Mouse (Mus musculus) WW6 (cell line): ENCODE measurements around the gene Bicral.
A peak's percentile ranks its signal among the peaks of the same experiment; 100 is the strongest.

Source experiments
- DNase-seq: peaks from one replicate; pipeline ENCODE4 v3.0.0-alpha.2; 2013; ENCODE audit warnings: low read depth, low spot score

Bicral gene

GRCm38 (mm10) chr17:46843716-46844115, 14.6 kb downstream of the Bicral start:
- DNase-seq = no peak

GRCm38 (mm10) chr17:46843022-46843421, 15.3 kb downstream of the Bicral start:
- DNase-seq = no peak

DNA sequence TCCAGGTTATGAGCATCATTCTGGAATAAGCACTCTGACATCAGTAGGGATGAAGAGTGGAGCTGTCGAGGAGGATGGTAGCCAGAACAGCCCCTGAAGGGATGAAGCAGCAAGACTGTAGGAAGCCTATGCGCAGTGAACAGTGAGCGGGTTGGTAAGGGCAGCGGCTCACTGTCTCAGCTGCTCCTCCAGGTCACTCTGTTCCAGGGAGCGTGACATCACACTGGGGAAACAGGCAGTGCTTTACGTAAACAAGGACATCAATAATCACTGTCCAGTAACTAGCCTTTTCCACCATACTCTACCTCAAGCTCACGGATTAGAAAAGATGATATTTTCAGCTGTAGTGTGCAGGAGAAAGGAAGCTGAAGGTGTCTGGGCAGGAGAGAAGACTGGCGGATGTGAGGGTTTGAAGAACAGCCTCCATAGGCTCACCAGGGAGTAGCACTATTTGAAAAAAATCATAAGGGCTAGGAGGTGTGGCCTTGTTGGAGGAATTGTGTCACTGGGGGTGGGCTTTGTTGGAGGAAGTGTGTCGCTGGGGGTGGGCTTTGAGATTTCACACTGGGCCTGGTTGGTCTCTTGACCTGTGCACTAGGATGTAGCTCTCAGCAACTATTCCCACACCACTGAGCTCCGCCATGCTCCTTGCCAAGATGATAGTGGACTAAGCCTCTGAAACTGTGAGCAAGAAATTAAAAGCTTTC, 17.8 kb downstream of the Bicral start:
- no peak for DNase-seq

- DNase-seq = no peak
Measured at GRCm38 (mm10) chr17:46838396-46838920, 19.8 kb downstream of the Bicral start.

- DNase-seq = no peak
Measured at GRCm38 (mm10) chr17:46837897-46838296, 20.4 kb downstream of the Bicral start.

DNA sequence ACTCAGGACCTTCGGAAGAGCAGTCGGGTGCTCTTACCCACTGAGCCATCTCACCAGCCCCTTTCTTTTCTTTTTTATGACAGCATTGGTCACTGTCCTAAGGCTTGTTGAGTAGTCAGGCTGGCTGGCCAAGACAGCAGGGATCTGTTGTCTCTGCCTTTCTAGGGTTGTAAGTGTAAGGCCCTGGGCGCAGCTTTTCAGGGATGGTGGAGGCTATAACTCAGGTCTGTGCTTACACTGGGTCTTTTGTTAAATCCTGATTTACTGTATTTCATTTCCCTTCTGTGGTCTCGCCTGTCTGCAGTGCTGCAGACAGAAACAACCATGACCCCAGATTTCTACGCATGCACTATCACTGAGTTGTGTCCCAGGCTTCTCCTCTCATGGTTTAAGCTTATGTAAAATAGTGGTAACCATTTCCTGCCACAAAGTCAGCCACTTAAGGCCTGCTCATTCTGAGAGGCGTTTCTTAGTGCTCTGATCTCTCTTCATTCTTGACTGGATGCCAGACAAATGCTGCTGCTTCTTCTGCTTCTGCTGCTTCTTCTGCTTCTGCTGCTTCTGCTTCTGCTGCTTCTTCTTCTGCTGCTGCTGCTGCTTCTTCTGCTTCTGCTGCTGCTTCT, 23.1 kb downstream of the Bicral start:
- no peak for DNase-seq

DNA sequence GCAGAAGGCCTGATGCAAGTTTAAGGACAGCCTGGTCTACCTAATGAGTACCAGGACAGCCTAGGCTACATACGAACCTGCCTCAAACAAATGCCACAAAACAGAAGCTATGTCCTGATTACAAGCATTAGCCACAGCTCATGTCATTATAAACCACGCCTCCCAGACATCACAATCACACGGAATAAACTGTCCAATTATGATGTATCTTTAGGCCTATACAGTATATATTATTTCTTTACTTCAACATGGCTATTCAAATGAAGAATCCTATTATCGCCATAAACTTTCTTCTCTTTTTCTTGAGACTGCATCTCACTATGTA, 25.3 kb downstream of the Bicral start:
- DNase-seq = no peak

GRCm38 (mm10) chr17:46832101-46832980, 25.9 kb downstream of the Bicral start:
- DNase-seq = no peak

DNA sequence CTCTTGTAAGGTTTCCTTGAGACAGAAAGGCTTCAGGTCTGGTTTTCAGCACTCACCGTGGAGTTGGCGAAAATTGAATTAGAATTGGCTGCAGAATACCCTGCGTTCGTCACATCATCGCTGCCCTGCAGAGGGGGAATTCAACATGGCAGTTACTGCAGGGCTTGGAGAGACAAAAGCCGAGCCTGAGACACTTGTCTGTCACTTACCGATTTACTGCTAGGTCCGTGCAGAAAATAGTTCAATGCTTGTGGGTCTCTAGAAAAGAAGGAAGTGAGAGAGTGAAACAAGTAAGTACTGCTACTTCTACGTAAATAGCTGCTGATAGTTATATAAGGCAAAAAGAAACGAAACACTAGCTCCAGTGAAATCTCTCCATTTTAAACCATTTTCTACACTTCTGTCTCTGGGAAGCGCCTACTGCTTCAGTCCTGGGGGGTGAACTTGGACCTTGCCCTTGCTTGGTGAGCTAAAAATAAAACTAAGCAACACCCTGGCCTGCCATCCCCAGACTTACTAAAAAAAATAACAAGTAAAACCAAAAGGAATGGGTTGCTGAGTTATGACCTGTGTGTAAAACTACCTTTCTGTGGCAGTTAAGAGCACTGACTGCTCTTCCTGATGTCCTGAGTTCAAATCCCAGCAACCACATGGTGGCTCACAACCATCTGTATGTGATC, 28.3 kb downstream of the Bicral start:
- DNase-seq = no peak

DNA sequence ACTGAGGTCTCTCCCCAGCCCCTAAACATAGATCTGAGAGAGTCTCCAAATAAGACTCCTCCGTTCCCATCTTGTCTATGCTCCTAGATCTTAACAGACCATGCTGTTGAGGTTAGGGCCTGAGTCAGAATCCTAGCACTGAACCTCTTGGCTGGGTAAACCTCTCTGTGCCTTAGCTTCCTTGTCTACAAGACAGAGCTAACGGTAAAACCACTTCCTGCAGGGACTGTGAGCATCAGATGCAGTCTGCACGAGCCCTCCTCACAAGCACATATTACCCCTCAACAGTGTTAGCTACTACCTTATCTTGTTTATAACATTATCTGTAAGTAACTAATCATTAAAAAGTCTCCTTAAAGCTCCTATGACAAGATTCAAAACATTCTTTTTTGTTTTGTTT, 29.3 kb downstream of the Bicral start:
- no peak for DNase-seq

GRCm38 (mm10) chr17:46823091-46823490, 35.2 kb downstream of the Bicral start:
- no peak for DNase-seq

DNA sequence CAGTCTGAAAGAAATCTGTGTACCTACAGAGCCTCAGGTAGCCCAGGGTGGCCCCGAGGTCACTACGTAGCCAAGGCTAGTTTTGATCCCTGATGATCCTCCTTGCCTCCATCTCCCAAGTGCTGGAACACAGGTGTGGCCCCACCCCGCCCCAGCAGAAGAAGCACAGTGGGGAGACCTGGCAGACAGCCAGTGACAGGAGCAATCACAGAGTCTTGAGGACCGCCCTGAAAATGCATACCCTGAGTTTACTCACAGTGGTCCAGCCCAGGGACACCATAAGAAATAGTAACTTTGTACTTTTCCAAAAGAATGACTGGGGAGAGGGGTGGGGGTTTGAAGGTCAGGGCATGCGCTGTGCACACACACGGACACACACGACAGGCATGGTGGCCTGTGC, 37.7 kb downstream of the Bicral start:
- DNase-seq = no peak

DNA sequence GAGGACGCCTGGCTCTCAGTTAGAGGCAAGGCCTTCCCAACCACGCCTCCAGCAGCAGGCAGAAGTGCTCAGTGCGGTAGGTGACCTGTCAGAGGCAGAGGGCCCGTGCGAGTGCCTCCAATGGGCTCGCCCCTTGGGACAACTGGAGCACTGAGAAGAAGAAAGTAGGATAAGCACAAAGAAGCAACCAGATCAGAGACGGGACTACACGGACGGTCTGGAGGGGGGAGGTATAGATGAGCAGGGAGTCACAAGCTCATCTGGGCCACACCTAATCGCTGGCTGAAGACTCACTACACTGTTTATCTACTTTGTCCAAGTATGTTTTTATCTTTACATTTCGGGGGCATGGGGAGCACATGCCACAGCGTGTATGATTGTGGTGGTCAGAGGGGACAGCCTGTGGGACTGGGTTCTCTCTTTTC, 40.5 kb downstream of the Bicral start:
- DNase-seq = no peak

DNA sequence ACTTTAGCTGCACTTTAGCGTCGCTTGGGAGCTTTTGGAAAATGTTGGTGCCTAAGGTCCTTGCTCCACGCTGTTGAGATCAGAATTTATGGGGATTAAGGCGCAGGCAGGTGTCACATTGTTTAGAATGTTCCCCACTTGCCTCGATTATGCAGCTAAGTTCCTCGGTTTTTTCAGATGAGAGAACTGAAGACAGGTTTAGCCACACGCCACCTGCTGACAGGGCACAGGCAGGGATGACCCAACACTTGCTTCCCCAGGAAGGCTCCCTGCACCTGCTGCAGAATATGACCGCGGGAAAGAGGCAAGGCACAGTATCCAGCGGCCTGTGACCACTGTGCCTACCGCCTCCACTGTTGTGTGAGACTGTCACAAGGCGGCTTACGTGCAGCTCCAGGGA, 42.0 kb downstream of the Bicral start:
- no peak for DNase-seq

- DNase-seq = no peak
Measured at GRCm38 (mm10) chr17:46814497-46814896, 43.8 kb downstream of the Bicral start.

- DNase-seq = no peak
Measured at GRCm38 (mm10) chr17:46813637-46814036, 44.6 kb downstream of the Bicral start.

GRCm38 (mm10) chr17:46812442-46812841, 45.8 kb downstream of the Bicral start:
- DNase-seq = peak; percentile 74

GRCm38 (mm10) chr17:46810672-46811071, 47.6 kb downstream of the Bicral start:
- no peak for DNase-seq

- no peak for DNase-seq
Measured at GRCm38 (mm10) chr17:46809131-46809830, 49.0 kb downstream of the Bicral start.

DNA sequence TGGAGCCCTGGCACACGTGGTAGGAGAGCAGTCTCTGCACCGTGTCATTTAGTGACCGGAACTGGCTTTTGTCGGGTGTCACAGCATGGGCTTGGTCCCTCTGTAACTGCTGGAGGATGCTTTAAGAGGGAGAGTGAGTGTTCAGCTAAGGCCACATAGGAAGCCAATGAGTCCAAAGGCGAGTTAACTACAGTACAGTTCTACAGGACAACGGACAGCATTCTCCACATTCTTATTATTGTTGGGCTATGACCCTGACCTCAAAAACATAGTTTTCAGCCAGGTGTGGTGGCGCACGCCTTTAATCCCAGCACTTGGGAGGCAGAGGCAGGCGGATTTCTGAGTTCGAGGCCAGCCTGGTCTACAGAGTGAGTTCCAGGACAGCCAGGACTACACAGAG, 49.9 kb downstream of the Bicral start:
- DNase-seq = no peak

GRCm38 (mm10) chr17:46801761-46802160, 56.5 kb downstream of the Bicral start:
- no peak for DNase-seq
